Mouse (Mus musculus) frontal cortex, postnatal 36 days (tissue): Measurements from ENCODE around the gene Gria1.

Experiments used
- DNase-seq, 2 experiments: peaks; one replicate each; pipeline ENCODE4 v3.0.0; 2022; ENCODE audit warnings: low spot score in 2 of 2

The Gria1 gene

DNA sequence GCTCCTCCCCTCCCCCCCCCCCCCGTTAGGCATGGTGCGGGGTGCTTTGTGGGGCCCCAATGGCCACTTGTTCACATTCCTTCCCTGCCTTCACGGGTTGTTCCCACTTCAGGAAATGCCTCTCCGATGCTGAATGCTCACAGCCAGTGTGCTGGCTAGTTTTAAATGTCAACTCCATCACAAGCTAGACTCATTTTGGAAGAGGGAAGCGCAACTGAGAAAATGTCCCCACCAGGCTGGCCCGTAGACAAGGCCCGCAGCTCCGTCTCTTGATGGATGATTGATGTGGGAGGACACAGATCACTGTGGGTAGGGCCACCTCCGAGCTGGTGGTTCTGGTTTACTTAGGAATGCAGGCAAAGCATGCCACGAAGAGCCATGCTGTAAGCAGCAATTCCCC, 266.9 kb downstream of the Gria1 start:
- no peak for DNase-seq

GRCm38 (mm10) chr11:57286119-57286518, 274.9 kb downstream of the Gria1 start:
- no peak for DNase-seq

DNA sequence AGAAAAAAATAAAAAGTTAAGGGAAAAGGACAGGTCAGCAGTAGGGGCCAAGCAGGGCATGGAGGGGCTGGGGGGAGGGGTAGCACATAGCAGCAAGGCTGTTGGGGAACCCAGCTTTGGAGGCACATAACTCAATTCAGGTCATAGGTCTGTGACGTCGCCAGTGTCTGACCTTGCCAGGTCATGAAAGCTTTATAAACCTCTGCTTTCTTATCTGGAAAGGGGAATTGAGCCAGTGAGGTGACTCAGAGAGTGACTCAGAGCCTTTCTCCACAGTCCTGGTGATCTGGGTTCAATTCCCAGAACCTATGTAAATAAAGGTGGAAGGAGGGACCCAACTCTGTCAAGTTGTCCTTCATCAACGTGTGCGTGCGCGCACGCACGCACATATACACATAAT, 286.2 kb downstream of the Gria1 start:
- no peak for DNase-seq

GRCm38 (mm10) chr11:57298263-57298662, 287.1 kb downstream of the Gria1 start:
- no peak for DNase-seq

DNA sequence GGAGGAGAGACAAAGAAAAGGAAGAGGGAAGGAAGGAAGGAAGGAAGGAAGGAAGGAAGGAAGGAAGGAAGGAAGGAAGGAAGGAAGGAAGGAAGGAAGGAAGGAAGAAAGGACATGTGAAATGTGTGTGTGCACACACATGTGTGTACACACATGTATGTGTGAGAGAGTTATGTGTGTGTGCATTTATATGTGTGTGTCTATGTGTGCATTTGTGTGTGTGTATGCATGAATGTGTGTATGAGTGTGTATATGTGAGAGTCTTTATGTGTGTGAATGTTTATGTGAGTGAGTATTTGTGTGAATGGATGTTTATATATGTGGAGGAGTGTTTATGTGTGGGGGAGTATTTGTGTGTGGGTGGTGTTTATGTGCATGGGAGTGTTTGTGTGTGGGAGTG, 287.5 kb downstream of the Gria1 start:
- DNase-seq, result no peak

DNA sequence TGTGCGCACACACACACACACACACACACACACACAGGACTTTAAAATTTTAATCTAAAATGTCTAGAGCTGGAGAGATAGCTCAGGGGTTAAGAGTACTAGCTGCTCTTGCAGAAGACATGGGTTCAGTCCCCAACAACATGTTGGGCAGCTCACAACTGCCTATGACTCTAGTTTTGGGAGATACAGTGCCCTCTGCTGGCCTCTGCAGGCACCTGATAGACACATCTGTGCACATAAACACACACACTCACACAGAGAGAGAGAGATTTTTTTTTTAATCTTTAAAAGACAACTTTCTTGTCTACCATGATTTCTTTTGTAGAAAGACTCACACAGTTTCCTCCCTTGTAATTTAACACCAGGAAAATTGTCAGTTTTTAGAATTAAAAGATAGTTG, 292.4 kb downstream of the Gria1 start:
- DNase-seq, result no peak

DNA sequence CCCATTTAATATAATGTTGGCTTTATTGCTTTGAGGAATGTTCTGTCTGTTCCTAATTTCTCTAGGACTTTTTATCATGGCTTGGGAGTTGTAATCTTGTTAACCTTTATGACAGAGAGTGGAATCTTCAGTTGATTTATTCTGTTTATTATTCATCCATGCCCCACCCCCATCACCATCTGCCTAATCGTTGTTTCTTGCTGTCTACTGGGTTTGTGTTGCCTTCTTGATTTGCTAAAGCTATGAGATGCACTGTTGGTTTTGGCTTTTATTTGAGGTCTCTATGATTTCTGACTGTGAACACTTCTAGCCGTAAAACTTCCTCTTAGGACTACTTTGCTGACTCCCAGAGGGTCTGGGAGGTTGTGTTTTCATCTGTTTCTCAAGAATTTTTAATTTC, 294.9 kb downstream of the Gria1 start:
- DNase-seq, result no peak

GRCm38 (mm10) chr11:57306892-57307291, 295.7 kb downstream of the Gria1 start:
- DNase-seq, result no peak

DNA sequence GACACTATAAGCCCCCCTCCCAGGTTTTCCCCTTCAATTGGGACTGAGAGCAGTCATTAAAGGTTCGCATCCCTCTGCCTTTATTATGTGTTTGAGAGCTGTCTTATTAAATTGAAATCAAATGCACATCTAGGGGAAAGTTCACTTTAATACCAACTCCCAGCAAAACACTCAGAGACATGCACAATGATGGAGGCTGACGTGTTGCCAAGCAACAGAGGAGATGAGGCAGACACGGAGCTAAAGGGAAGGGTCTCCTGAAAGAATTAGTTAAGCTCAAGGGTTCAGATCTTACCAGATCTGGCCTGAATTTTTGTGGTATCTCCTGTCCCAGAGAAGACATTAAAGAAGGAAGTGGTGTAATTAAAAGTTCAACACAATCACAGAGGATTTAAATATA, 305.9 kb downstream of the Gria1 start:
- DNase-seq, result no peak

- no peak for DNase-seq
Measured at GRCm38 (mm10) chr11:57317478-57317877, 306.3 kb downstream of the Gria1 start.

DNA sequence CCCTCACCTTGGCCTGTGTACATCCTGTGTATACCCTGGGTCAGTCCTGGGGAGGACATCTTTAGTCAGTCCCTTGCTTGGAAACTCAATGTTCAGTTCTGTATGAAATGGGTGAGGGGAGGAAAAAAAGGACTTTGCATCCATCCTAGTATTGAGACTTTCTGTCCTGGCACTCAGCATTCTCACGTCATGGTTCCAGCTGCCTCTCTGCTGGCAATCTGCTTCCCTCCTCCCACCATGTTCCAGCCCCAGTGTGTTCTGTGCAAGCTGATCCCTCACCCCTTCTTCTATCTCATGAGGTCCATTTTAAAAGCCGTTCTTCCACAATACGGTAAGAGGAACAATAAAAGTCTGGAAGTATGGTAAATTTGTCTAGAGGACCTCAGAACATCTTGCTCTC, 308.2 kb downstream of the Gria1 start:
- peak; percentile 65 to 66 for DNase-seq

DNA sequence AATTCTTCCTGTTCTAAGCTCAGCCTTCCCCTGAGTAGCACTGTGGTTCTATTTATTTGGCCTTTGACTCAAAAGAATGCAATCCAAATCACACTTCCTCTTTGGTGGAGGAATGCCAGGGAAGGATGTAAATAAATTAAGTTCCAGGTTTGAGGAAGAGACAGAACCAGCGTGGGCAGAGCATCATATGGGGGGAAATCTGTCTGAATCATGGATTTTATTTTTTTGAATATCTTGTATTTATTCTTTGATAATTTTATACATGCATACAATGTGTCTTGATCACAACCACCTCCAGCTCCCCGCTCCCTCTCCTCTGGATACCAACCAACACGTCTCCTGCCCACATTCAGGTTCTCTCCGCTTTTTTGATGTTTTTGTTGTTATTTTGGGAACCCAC, 312.9 kb downstream of the Gria1 start:
- no peak for DNase-seq
